Mouse (Mus musculus) kidney, postnatal 4 days (tissue): ENCODE data around the gene Zkscan4.

Source experiments
- DNase-seq, 2 experiments: peaks; one replicate each; pipeline ENCODE4 v3.0.0; 2021; ENCODE audit warnings: mixed read lengths in 2 of 2

The Zkscan4 gene

DNA sequence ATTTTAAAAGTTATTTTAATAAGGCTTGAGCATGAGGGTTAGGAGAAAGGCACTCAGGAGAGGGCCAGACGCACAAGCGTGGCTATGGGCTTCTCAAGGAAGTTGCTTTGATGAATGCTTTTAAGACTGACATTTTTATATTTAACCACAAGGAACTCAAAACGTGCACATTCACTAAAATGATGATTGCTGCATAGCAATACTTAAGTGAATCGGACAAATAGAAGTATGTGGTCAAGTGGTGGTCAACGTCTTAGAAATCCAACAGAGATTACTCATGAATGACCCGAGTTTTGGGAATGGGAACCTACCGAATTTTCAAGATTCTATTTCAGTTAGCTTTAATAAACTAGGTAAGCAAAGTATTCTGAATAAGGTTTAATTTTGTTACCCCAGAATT lies 51.4 kb downstream of the Zkscan4 start:
- DNase-seq: no peak

DNA sequence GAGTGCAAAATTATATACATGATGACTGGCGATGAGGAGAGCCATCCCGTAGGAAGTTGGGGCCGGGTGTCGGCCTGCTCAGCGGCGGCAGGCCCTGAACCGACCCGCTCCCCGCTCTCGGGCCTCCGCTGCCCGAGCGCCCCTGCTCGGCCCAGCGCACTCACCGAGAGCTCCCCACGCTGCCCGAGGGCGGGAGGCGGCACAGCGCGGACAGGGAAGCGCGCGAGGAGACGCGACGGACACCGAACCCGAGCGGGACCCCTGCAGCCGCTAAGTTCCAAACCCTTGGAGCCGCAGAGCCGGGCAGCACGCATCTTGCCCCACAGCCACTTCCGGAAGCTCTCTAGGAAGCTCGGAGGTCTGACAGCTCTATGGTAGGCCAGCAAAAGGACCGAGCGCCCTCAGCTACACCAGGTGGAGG lies 52.1 kb downstream of the Zkscan4 start, which contains the start of gene Zkscan8:
Zkscan8 (minus strand) TSS at position 340 of the 421 bp plus-strand sequence.
- DNase-seq: peak; percentile 92 to 94
